Mouse (Mus musculus) neural tube, embryonic 10.5 days (tissue): ENCODE measurements around the gene Slc25a48.

Experiments used
- DNase-seq: peaks from one replicate; pipeline ENCODE4 v3.0.0-alpha.2; 2017; ENCODE audit warnings: low spot score; ENCODE audit errors: extremely low spot score

The Slc25a48 gene

DNA sequence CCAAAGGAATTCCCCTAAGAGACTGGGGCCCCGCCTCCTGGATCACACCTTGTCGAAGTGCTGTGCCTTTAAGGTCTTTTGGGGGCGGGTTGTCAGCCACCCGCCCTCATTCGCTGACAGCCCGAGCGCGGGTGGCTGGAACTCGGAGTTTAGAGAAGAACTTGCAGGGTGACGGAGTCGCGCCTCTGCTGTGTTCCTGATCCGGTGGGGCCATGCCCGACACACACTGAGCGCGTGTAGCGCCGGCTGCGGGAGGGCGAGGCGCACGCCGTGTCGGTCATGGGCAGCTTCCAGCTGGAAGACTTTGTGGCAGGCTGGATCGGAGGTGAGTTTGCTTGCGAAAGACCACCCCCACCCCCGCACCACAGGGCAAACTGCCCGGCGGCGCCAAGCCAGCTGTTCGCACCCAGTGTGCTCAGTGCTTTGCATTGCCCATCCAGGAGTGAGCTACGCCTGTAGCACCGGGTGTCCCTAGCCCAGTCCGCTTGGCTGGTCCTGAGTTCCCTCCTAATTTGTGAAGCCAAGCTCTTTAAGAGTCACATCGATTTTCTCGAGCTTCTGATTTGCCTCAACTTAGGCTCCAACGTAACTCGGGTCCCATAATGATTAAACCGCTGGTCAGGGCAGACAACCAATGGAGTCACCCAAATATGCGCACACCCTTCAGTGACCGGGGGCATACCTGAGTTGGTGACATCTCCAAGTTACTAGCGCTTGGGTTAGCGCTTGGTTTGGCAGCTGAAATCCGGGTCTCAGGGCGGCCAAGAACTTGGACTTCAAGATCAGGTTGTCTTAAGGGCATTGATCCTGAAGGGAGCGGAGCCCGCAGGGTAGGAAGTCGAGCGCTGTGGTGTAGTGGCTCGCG is at the start of gene Slc25a48:
Gene Slc25a48, plus strand, starts transcription at position 145 of the 865 bp plus-strand sequence.
- peak; percentile 44 for DNase-seq

DNA sequence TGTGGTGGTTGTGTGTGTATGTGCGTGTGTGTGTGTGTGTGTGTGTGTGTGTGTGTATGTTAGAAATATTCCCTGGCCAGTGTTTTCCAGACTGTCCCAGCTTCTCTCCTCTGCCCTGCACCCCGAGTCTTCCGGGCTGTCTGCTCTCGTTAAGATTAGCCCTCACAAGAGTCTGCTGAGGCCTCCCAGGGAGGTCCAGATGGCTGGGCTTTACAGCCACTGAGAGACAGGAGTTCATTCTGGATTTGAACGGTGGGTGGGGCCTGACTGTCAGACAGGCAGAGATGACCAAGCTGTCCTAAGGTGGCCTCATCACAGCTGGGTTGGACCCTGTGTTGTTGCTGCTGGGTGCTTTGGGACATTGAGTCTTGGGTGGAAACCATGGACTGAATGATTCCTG is 40.6 kb upstream of the Slc25a48 start:
- no peak for DNase-seq

DNA sequence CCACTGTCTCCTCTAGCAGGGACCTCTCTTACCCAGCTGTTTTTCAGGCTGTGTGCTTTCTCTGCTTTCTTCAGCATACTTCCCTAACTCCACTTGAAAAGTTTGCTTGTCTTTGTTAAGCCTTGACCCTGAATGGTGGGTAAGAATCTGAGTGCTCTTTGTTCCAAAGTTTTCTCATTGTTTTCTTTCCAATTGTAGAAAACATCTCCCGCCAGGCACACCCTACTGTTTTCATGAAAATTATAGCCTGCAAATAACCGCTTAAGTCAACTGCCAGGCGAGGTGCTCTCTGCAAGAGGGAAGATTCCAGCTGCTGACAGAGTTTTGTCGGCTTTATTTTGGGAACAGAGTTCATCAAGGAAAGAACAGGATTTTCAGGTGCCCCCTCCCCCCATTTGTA is 37.0 kb upstream of the Slc25a48 start:
- no peak for DNase-seq

DNA sequence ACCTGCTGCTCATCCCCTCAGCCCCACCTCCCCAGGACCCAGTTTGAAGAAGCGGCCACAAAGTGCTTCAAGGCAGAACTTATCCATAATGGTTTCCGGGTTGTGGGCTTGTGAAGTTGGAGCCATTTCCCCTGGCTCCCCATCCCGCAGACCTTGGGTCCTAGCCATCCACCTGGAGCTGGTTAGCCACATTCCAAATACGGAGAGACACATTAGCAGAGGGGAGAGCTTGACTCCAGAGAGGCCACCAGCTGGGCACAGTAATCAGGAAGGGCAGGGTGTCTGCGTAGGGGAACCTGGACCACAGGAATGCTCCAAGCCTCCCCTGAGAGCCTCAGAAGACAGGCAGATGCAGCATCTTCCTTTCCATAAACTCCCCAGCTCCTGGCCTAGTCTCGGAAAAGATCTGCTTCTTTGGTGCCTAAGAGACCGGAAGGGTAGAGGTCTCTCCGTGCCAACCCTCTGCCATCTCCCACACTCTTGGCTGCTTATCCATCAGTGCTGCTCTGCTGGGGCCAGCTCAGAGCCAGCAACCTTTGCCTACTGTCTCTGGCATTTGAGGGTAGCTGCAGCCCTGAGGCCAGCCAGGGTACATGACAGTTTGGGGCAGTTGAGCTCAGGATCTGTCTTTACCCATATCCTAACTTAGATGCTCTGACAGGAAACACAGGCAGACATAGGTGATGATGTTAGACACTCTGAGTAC is 34.6 kb upstream of the Slc25a48 start:
- DNase-seq = no peak

DNA sequence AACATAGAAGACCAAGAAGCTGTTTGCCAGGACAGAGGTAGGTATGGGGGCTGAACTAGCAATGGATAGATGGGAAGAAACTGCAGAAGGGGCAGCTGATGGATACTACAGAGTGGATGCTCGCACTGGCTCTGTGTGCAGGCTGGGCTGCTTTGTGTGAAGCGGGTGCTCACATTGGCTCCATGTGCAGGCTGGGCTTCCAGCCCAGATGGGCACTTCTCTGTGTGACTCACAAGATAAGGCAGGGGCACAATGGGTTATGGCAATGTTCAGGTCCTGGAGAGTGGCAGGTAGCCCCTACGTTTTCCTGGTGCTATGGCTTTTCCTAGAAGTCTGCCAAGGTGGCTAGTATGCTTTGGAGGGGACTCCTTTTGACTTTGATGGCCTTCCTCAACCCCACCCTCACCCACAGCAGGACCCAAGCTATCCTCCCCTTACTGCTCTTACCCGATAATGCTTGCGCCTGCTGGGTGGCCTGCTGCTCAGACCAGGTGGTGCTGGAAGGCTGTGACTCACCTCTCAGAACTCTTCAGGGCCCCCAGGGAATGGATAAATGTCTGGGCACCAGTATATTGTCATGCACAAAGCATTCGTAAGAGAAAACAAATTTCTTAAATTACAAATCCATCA is 33.5 kb upstream of the Slc25a48 start:
- no peak for DNase-seq

DNA sequence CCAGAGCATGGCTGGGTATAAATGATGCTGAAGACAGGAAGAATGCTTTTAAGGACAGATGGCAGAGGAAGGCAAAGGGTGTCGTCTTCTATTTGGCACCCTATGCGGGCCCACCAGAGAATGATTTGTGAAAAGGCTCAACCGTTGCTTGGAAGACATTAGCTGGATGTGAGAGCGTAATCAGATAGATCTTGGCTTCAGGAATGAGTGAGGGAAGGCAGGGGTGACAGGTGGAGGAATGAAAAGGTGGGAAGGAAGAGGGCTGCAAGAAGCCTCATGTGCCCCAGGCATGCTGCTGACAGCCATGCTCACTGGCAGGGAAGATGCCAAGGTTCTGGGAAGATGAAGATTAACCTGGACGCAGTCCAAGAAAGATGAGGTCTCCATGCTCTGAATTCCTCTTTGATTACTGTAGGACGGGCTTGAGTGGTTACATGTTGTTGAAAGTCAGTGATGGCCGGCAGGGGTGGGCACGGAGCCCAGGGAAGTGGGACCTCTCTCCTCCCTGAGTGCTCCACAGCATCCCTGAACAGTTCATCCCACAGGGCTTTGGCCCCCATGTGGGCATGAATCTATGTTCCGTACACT is 25.8 kb upstream of the Slc25a48 start:
- no peak for DNase-seq

DNA sequence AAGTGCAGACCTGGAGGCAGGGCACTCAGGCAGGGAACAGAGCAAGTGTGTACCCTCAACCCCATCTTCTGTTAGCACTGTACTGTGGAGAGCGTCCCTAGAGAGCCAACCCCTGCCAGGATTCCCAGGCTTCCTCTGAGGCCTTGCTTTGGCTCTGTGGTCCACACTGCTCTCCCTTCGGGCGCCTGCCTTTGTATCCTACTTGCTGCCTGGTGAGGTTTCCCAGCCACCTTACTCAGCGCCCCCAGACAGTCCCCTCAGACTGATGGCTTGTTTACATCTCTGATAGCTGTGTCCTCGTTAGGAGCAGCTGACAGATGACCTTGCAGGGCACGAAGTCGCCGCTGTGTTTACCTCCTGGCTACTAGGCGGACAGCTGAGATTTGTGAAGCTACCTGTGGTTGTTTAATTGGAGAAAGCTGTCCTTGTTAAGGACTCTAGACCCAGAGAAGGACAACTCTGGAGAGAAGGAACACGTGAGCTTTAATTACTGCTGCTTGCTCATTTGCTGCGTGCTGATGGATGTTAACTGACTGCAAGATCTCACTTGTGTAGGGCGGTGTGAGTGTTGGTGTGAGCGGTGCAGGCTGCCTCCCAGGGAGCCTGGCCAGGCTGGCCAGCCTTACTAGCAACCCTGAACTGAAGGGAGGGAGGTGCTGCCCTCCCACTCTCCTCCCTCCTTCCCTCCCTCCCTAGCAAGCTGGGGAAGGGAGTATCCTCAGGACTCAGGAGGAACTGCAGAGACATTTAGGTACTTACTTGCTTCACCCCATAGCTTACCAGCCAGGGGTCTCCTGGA is 19.3 kb upstream of the Slc25a48 start:
- peak; percentile 17 for DNase-seq

DNA sequence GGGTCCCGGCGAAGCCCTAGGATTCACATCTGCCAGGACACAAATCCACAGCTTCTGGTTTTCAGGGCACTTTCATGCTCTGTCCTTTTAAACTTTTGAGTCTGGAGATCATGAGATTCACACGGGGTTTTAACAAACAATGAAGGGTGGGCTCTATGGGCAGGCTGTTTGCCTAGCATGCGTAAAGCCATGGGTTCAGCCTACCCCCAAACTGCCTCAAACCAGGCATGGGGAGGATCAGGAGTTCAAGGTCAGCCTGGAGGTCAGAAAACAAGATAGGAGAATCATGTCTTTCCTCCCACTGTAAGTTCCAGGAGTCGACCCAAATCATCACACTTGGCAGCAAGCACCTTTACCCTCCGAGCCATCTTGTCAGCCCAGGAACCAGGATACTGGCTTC is 18.6 kb upstream of the Slc25a48 start:
- no peak for DNase-seq

DNA sequence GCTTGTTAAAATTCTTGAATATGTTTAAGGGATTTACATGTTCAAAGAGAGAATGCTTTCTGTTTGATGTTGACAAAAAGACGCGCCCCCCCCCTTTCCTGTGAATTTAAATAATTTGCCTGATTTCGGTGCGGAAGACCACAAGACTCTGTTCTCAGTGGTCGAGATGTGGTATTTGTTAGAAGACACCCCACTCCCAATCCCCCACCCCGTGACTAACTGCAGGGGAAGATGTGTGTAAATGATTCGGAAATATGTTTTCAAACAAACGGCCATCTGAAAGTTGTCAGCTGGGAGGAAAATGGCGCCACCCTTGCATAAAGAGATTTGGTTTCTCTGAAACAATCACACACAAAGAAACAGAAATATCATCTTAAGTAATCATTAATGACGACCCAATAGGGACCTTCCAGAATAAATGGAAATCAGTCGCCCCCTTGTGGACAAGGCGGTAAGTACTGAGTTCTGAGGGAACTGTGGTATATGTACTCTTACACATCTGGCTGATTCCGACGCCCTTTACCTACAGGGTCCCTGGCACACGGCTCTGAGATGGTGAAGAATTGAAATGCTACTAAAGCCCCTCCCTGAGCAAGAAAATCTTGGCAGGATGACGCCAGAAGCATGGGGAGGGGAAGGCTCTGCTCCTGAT is 16.0 kb upstream of the Slc25a48 start:
- peak; percentile 70 for DNase-seq

DNA sequence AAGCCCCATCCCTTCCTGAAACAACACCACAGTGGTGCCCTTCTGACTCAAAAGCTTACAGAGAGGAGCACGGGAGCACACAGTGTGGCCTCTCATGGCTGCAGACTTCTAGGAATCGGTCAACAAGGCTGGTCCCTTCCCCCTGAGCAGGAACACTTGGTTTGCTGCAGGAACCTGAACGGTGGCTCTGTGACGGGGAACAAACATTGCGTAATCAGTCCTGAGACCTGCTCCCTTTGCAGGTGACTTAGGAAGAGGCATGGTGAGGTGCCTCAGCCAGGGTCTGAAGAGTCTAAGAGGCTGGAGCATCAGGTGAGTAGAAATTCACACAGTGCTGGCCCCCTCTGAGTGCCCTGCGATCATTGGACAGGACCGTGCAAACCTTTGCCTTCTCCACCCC is 12.2 kb upstream of the Slc25a48 start:
- no peak for DNase-seq

DNA sequence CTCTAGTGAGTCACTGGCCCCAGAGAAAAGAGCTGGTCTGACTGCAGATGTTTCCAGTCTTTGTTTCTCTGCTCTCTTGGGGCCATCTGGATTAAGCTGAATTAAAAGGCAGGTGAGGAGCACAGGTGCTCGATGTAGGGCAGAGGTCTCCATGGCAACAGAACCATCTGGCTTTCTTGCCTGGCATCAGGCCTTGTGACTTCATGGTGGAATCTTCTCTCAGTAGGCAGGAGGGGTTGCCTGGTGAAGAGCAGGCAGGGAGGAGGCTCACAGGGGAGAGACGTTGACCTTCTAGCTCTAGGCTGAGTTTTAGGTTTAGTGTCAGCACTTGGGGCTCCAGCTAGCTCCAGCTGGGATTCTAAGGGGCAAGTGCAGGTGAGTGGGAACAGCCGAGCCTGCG is 11.8 kb upstream of the Slc25a48 start, which contains the start of gene Gm3045:
Gene Gm3045, plus strand, starts transcription at position 230 of the 400 bp plus-strand sequence.
- DNase-seq = no peak

DNA sequence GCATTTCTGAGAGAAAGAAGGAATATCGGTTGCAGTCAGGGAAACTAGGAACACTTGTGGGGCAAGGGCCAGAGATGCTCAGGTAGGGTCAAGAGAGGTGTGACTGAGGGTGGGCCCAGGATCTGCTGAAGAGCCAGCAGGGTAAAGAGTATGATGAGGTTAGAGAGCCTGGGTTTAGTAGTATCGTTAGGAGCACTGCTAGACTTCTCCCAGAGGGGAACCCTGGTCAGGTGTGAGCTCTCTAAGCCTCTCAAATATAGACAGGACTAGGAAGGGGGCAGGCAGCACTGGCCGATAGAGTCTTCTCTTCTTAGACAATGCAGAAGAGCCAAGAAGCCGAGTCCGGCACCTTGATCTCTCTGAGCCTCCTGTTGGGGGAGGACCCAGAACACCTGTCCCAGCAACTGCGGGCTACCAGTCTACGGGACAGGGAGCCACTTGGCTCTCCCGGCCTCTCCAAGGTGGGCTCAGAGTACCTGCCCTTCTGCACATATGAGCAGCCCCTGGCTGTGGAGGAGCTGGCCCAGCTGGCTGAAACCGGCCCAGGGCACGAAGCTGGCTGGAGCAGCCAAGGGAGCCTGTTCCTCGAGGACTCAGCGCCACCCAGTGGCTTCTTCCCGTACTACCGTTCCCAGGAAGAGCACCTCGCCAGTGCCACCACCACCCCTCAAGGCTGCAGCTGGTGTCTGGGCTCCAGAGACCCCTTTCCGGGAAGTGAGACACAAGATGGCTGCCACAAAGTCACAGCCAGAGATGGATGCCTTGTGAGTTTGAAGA is 9.2 kb upstream of the Slc25a48 start:
- peak; percentile 85 for DNase-seq

DNA sequence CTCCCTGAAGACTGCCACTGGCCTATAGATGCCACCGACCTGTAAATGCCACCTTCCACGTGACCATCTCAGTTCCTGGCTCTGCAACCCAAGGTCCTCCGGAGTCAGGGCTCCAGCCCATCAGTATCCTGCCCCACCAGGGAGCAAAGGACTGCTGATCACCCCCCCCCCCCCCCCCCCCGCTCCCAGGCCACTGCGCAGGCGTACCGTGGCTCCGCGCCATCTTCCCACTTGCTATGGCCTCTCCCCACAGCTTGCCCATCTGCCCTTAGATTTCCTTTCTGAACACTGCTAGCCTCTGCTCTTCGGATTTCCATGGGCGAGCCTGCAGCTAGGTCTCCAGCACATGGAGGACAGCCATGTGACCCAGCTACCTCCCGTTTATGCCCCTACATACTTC is 5.7 kb upstream of the Slc25a48 start:
- DNase-seq = no peak

DNA sequence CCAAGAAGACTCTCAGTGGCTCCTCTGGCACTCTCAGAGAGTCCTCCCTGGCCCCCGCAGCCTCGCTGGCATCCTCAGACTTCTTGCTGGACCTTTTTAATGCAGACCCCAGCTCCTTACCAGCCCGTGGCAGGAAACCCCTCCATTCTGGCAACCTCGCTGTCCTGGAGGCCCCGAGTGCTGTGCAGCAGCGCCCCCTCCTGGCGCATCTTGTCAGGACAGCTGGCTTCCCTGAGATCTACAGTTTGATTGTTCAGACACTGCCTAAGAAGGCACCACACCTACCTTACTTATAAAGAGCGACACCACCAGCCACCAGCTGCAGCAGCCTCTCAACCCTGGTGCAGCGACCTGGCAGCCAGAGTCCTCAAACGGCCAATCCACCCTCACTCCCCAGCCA is 4.7 kb upstream of the Slc25a48 start:
- peak; percentile 89 for DNase-seq

DNA sequence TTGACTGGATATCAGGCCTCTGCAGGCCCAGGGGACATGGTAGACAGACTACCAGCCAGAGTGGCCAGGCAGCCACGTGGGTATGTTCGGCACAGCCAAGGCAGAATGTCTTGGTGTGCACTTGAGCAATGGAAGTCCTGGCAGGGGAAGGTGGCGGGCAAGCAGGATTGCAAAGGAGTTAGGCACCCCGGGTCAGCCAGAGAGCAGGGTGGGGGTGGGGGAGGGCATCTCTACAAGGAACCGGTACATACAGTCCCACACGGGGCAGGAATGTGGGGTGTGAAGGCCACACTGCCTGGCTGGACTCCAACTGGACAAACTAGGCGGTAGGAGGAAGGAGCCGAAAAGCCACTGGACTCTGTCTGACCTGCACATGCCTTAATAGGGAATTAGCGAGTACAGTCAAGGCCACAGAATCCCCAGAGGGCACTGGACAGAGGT is 3.8 kb upstream of the Slc25a48 start:
- DNase-seq = no peak

DNA sequence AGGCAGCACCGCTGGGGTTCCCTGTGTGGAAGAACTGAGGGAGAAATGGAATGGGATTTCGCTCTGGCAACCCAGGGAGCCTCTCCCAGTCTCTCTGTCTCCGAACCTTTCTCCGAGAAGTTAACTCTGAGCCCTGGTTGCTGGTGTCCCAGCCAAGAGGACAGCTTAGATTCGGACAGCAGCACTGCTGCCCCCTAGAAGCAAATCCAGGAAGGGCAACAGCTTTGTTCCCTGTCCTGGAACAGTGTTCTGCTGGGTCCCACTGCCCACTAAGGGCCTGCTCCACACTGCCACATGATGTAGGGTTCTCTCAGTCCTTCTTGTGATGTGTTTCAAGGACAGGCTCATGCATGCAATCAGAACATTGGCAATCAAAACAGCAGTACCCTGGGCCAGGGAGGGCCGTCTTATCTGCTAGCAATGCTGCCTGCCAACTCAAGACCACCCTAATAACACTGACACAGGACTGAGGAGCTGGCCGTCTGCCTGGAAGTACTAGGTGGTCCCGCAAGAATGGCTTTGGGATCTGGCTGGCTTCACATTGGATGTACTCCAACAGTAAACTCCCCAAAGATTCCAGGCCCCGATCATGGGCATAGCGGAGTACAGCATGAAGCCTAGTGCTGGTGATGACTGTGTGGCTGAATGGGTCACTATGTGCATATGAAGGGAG is 2.4 kb upstream of the Slc25a48 start:
- no peak for DNase-seq

DNA sequence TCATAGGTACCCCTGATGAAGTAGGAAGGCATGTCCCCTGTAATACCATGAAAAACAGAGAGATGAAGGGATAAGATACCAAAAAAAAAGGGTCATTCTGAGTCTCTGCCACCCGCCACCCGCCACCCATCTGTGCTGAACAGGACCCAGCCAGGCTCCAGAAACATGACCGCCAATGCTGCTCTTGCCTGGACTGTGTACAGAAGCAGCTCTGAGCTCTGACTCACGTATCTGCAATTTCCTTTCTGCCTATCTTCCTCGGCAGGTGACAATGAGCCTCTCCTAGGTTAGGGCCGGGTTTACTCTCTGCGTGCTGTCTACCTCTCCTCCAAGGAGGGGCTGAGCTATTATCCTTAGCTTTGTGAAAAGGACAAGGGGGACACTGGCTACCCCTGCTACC is 5.3 kb downstream of the Slc25a48 start:
- DNase-seq = no peak

DNA sequence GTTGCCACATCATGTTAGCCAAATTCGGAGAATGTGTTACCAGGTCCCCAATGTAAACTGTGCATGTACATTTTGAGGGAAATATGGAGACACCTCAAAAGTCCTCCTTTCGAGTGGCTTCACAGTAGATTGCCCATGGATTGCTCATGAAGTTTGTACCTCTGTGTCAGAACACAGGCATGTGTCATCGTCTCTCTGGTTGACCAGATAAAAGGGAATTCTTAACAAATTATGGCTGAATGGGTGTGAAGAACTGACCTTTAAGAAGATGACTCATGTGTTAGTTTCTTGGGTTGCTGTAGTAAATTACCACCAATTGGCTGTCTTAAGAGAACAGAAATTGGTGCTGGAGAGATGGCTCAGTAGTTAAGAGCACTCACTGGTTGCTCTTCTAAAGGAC is 6.0 kb downstream of the Slc25a48 start:
- DNase-seq = no peak

DNA sequence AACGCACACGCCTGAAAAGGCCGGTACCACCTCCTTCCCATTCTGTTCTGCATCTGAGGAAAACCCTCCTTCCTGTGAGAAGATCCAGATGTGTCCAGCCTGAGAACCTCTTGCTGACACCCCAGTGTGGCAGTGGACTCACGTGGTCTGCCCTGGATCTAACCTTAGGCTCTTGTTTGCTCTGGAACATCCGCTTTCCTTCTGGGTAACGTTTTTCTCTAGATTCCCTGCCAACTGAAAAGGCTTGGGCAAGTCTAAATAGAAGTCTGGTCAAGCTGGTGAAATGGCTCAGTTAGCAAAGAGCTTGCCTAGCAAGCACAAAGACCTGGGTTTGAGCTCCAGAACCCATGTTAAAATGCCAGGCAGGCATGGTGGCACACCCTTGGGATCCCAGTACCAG is 6.8 kb downstream of the Slc25a48 start:
- no peak for DNase-seq
